Mouse (Mus musculus) ES-Bruce4 (cell line): ENCODE results near the gene Cacng8. TPM values are rescaled to one million over a fixed set of nuclear protein-coding genes. Genes with fewer than 3 reads are reported as not detected.

Experiments
- H3K27ac ChIP-seq: 2 replicates; pipeline ENCODE4 v1.5.1; 2012; ENCODE audit warnings: low read length, inconsistent platforms; ENCODE audit not compliant: insufficient read depth
- H3K27me3 ChIP-seq: 2 replicates; pipeline ENCODE4 v1.6.1; 2012; ENCODE audit warnings: mild to moderate bottlenecking, low read length, inconsistent platforms; ENCODE audit not compliant: control insufficient read depth, poor library complexity, insufficient read depth, severe bottlenecking
- H3K36me3 ChIP-seq: 2 replicates; pipeline ENCODE4 v1.6.1; 2012; ENCODE audit warnings: inconsistent platforms, mild to moderate bottlenecking, low read length, moderate library complexity; ENCODE audit not compliant: control insufficient read depth, poor library complexity, insufficient read depth, severe bottlenecking
- H3K4me1 ChIP-seq: one replicate; pipeline ENCODE4 v1.8.1; 2011; ENCODE audit warnings: low read length; ENCODE audit not compliant: control insufficient read depth, insufficient read depth
- H3K4me3 ChIP-seq: 2 replicates; pipeline ENCODE4 v1.5.1; 2011; ENCODE audit warnings: low read depth, mild to moderate bottlenecking, low read length
- H3K9ac ChIP-seq: 2 replicates; pipeline ENCODE4 v1.6.1; 2012; ENCODE audit warnings: low read depth, mild to moderate bottlenecking, inconsistent platforms; ENCODE audit not compliant: poor library complexity, severe bottlenecking
- H3K9me3 ChIP-seq: replicated peaks from 2 replicates; pipeline ENCODE4 v1.6.1; 2012; ENCODE audit warnings: mild to moderate bottlenecking, low read length, inconsistent platforms; ENCODE audit not compliant: control insufficient read depth, poor library complexity, insufficient read depth, severe bottlenecking
- CTCF ChIP-seq: IDR thresholded peaks from one replicate; pipeline ENCODE4 v1.8.1; 2011; ENCODE audit warnings: low read depth, low read length
- EP300 ChIP-seq: IDR thresholded peaks from 2 replicates; pipeline ENCODE4 v1.6.1; 2011; ENCODE audit warnings: low read depth, low read length; ENCODE audit not compliant: insufficient read depth
- POLR2A ChIP-seq: IDR thresholded peaks from one replicate; pipeline ENCODE4 v1.8.1; 2011; ENCODE audit warnings: low read length; ENCODE audit not compliant: insufficient read depth
- polyA plus RNA-seq: library from polyadenylated mRNA; stranded (reverse); fragments of >200 nt; gene quantifications from 2 replicates; pipeline ENCODE4 v1.2.4, GENCODE M21; 2011; ENCODE audit warnings: low read depth; ENCODE audit not compliant: missing spikeins, insufficient read depth, insufficient read length

Gene Cacng8
- polyA plus RNA-seq, 1 experiment, result 5.2 TPM

- Histone ChIP-seq H3K9me3 (no peaks in the 10 kb centered on the region), H3K4me1 (peaks cover 3% of the 10 kb centered on the region), H3K27ac (peak overlapping the region; percentile 58), H3K9ac (peak overlapping the region; percentile 5; the same call in 1 of the 2 replicates), H3K36me3 (no peaks in the 10 kb centered on the region), H3K27me3 (no peaks in the 10 kb centered on the region), H3K4me3 (no peak overlapping the region)
- no peak for TF ChIP-seq CTCF
- TF ChIP-seq EP300, result 0 out of 2 replicates have a peak, but pooled peaks have one; percentile 31
Measured at GRCm38 (mm10) chr7:3349775-3350174, 40.7 kb upstream of the Cacng8 start.

GRCm38 (mm10) chr7:3351536-3351935, 38.9 kb upstream of the Cacng8 start:
- Histone ChIP-seq H3K27me3 (no peaks in the 10 kb centered on the region), H3K36me3 (no peaks in the 10 kb centered on the region), H3K4me1 (peaks cover 3% of the 10 kb centered on the region), H3K9me3 (no peaks in the 10 kb centered on the region), H3K9ac (no peak overlapping the region), H3K4me3 (no peak overlapping the region), H3K27ac (peak overlapping the region; percentile 30; the same call in 1 of the 2 replicates)
- no peak for TF ChIP-seq EP300
- TF ChIP-seq POLR2A, result no peak
- no peak for TF ChIP-seq CTCF

DNA sequence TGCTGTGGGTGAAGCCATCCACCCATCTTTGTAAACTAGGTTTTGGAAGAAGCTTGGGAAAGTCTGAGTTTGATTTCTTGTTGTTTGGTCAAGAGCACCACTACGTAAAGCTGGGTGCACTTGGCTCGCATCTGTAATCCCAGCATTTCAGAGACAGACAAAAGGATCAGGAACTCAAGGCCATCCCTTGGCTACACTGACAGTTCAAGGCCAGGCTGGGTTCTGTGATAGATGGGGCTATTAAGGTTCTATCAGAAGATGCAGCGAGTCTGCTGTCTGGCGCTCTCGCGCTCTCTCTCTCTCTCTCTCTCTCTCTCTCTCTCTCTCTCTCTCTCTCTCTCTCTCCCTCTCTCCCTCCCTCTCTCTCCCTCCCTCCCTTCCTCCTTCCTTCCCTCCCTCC, 35.6 kb upstream of the Cacng8 start:
- H3K27me3 ChIP-seq, result no peaks in the 10 kb centered on the region
- H3K9ac ChIP-seq, result no peak overlapping the region
- H3K36me3 ChIP-seq, result no peaks in the 10 kb centered on the region
- H3K4me1 ChIP-seq, result peaks cover 4% of the 10 kb centered on the region
- no peaks in the 10 kb centered on the region for H3K9me3 ChIP-seq
- no peak overlapping the region for H3K27ac ChIP-seq
- H3K4me3 ChIP-seq, result no peak overlapping the region
- TF ChIP-seq CTCF (no peak), POLR2A (no peak), EP300 (no peak)

- Histone ChIP-seq H3K27ac (peak overlapping the region; percentile 66), H3K36me3 (no peaks in the 10 kb centered on the region), H3K9me3 (no peaks in the 10 kb centered on the region), H3K9ac (no peak overlapping the region), H3K27me3 (no peaks in the 10 kb centered on the region), H3K4me1 (peaks cover 5% of the 10 kb centered on the region), H3K4me3 (no peak overlapping the region)
- TF ChIP-seq EP300 (no peak), POLR2A (no peak), CTCF (no peak)
Measured at GRCm38 (mm10) chr7:3360678-3361077, 29.8 kb upstream of the Cacng8 start.

DNA sequence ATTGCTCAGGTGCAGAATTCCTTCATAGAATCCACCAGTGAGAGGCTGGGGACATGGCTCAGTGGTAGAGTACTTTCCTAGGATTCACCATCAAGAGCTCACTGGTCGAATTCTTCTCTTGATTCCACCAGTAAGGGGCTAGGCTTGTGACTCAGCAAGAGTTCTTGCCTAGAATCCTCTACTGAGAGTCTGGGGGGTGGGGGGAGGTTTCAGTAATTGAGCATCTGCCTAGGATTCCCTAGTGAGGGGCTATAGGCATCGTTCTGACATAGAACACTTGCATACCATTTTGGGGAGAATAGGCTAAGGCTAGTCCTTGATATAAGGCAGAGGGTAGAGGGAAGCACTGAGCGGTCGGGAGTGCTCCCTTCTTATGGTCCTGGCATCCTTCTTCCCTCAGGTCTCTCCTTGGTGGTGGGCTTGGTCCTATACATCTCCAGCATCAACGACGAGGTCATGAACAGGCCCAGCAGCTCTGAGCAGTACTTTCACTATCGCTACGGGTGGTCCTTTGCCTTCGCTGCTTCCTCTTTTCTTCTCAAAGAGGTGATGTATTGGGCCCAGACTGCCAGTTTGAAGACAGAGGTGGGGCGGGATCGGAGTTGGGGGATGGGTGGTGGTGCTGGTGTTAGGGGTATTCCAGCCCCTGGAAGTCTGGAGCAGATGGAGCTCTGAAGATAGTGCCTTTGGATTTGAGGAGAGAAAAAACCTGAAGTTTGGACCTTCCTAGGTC, 24.8 kb upstream of the Cacng8 start:
- Histone ChIP-seq H3K4me3 (peak overlapping the region; percentile 83), H3K27ac (peak overlapping the region; percentile 89), H3K4me1 (peaks cover 5% of the 10 kb centered on the region), H3K9ac (peak overlapping the region; percentile 81), H3K27me3 (no peaks in the 10 kb centered on the region), H3K36me3 (no peaks in the 10 kb centered on the region), H3K9me3 (no peaks in the 10 kb centered on the region)
- TF ChIP-seq EP300, result peak; percentile 72; the same call in 1 of the 2 replicates
- no peak for TF ChIP-seq CTCF

DNA sequence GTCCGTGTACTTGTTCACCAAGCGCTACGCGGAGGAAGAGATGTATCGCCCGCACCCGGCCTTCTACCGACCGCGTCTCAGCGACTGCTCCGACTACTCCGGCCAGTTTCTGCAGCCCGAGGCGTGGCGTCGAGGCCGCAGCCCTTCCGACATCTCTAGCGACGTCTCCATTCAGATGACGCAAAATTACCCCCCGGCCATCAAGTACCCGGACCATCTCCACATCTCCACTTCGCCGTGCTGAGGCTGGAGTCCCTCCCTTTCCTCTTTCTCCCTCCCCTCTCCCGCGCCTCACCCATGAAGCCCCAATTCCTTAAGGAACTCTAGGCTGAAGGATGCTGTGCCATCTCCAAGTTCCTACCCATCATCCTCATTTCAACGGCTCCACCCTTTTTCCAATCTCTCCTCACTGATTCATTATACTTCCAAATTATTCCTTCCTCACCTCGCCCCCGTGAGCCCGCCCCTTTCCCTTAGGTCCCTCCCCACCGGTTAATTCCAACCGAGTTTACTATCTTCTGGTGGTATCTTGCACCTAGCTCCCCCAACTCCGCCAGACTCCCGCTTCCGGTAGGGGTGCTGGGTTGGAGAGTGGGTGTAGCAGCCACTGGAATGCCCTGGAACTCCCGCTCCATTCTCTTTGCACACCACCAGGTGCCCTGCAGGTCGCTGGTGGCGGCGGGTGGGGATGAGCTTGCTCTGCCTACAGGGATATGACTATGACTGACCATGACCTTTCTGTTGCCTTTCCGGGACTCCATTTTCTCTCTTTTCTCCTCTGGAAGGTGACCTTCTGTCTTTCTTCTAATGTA, 23.6 kb upstream of the Cacng8 start:
- TF ChIP-seq POLR2A (no peak), CTCF (no peak), EP300 (peak; percentile 42; the same call in 1 of the 2 replicates)
- Histone ChIP-seq H3K27ac (peak overlapping the region; percentile 89), H3K9ac (peak overlapping the region; percentile 81), H3K36me3 (no peaks in the 10 kb centered on the region), H3K4me3 (peak overlapping the region; percentile 83), H3K27me3 (no peaks in the 10 kb centered on the region), H3K4me1 (peaks cover 5% of the 10 kb centered on the region), H3K9me3 (no peaks in the 10 kb centered on the region)
